Comparison of ENCODE assay signal across 8 mouse cellular contexts in the genomic region with DNA sequence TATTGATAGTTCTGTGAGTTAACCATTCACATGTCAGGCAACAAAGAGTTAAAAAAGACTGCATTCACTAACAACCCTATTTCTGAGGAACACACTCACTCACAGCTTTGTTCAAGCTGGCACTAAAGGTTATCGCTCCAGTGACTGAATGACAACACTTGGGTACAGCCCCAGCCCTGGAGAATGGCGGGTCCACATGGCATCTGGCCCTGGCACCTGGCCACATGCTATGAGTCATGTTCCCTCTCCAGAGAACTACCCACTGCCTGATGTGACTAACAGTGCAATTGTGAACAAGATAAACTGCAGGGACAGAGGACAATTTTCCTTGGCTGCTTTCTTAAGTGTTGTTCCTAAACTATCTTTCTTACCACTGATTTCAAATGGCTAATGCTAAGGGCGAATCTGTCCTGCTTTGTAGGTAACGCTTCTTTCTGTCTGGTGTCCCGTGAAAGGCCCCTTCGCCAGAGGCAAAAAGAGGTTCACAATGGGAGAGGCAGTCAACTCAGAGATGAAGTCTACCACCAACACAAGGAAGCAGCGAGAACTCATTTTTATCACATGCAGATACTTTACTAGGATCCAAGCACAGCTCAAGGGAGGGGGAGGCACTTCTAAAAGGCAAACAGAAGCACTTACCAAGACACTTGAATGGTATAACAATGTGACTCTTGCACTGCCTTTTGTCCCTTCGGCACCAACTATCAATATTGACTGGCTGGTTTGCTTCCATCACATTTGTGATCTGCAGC. TPM values are rescaled to one million over a fixed set of nuclear protein-coding genes. Genes with fewer than 3 reads are reported as not detected.
DNase-seq lines count a peak whose midpoint lies in the region; ATAC-seq and TF ChIP-seq lines count a peak whose summit lies in the region.

No protein-coding gene starts in this region.

- H3K36me3 ChIP-seq in forebrain, embryonic 16.5 days (ENCODE audit: control insufficient read depth, insufficient read depth) = no peaks in the 10 kb centered on the region
- peaks cover 21% of the 10 kb centered on the region for H3K36me3 ChIP-seq in heart, postnatal 0 days (replicated peaks; ENCODE audit: control insufficient read depth, insufficient read depth, low read length)
- H3K36me3 ChIP-seq in stomach, embryonic 15.5 days = 0 out of 2 replicates have a peak, but pooled peaks cover 10% of the 10 kb centered on the region

- H3K27me3 ChIP-seq in forebrain, embryonic 16.5 days (replicated peaks; ENCODE audit: control insufficient read depth, insufficient read depth, low read length) = no peaks in the 10 kb centered on the region
- H3K27me3 ChIP-seq in heart, postnatal 0 days (ENCODE audit: control insufficient read depth, insufficient read depth, low read length) = no peaks in the 10 kb centered on the region
- H3K27me3 ChIP-seq in stomach, embryonic 15.5 days (replicated peaks) = no peaks in the 10 kb centered on the region

- H3K9me3 ChIP-seq in forebrain, embryonic 16.5 days (ENCODE audit: control insufficient read depth, low read length) = no peaks in the 10 kb centered on the region
- no peaks in the 10 kb centered on the region for H3K9me3 ChIP-seq in heart, postnatal 0 days (replicated peaks; ENCODE audit: control insufficient read depth, low read length)
- no peaks in the 10 kb centered on the region for H3K9me3 ChIP-seq in stomach, embryonic 15.5 days

- ATAC-seq in forebrain, embryonic 16.5 days = peak; percentile 94
- ATAC-seq in heart, postnatal 0 days (ENCODE audit: insufficient read depth, low read depth) = peak; percentile 98
- peak; percentile 83 for ATAC-seq in stomach, embryonic 15.5 days (ENCODE audit: insufficient read depth, low FRiP score, low read depth)

- no peak overlapping the region for H3K4me2 ChIP-seq in forebrain, embryonic 16.5 days (ENCODE audit: low read length)
- H3K4me2 ChIP-seq in heart, postnatal 0 days (ENCODE audit: low read depth, low read length) = peak overlapping the region; percentile 11; the same call in 1 of the 2 replicates
- no peak overlapping the region for H3K4me2 ChIP-seq in stomach, embryonic 15.5 days

- DNase-seq in MEL-GATA-1-ER (ENCODE audit: extremely low read depth, low read depth) = peak; percentile 56
- DNase-seq in heart, postnatal 0 days (ENCODE audit: low spot score) = peak; percentile 93
- peak; percentile 87 to 88 for DNase-seq in layer of hippocampus, adult 2 months (ENCODE audit: low spot score in 2 of 2)
- peak; percentile 96 for DNase-seq in lung, postnatal 36 days
- no peak for DNase-seq in thymus, postnatal 4 days

- H3K4me1 ChIP-seq in bone marrow macrophage, adult 2 months (ENCODE audit: control insufficient read depth, insufficient read depth, low read length) = peaks cover 73% of the 10 kb centered on the region
- H3K4me1 ChIP-seq in forebrain, embryonic 16.5 days (replicated peaks; ENCODE audit: control insufficient read depth, insufficient read depth, low read length) = peaks cover 33% of the 10 kb centered on the region
- peaks cover 42% of the 10 kb centered on the region for H3K4me1 ChIP-seq in heart, postnatal 0 days (ENCODE audit: control insufficient read depth, insufficient read depth)
- H3K4me1 ChIP-seq in stomach, embryonic 15.5 days = peaks cover 8% of the 10 kb centered on the region

- H3K9ac ChIP-seq in forebrain, embryonic 16.5 days (replicated peaks; ENCODE audit: low read depth, low read length) = no peak overlapping the region
- H3K9ac ChIP-seq in heart, postnatal 0 days (replicated peaks; ENCODE audit: low read depth, low read length) = 0 out of 2 replicates have a peak overlapping the region, but pooled peaks have one; percentile 1
- no peak overlapping the region for H3K9ac ChIP-seq in stomach, embryonic 15.5 days

- TF ChIP-seq POLR2A in bone marrow macrophage, adult 2 months (IDR thresholded peaks at IDR 0.05; ENCODE audit: borderline replicate concordance, low read depth, low read length) = no peak

- H3K4me3 ChIP-seq in bone marrow macrophage, adult 2 months (ENCODE audit: insufficient read depth, low read length) = no peak overlapping the region
- no peak overlapping the region for H3K4me3 ChIP-seq in forebrain, embryonic 16.5 days (replicated peaks; ENCODE audit: low read length)
- H3K4me3 ChIP-seq in heart, postnatal 0 days (ENCODE audit: low read depth, low read length) = no peak overlapping the region
- no peak overlapping the region for H3K4me3 ChIP-seq in layer of hippocampus, adult 2 months
- H3K4me3 ChIP-seq in stomach, embryonic 15.5 days (replicated peaks) = no peak overlapping the region

- 37% methylated on average over 8 of the region's 8 CpGs for WGBS in forebrain, embryonic 16.5 days
- 22% methylated on average over 8 of the region's 8 CpGs for WGBS in heart, postnatal 0 days
- 68% methylated on average over 8 of the region's 8 CpGs for WGBS in stomach, embryonic 15.5 days

- TF ChIP-seq CTCF in bone marrow macrophage, adult 2 months (IDR thresholded peaks at IDR 0.05; ENCODE audit: low read depth, low read length) = no peak
- TF ChIP-seq CTCF in heart, postnatal 0 days (IDR thresholded peaks at IDR 0.05; ENCODE audit: low read depth) = no peak
- no peak for TF ChIP-seq CTCF in layer of hippocampus, adult 2 months (conservative IDR thresholded peaks at IDR 0.05)

- 0 out of 2 replicates have a peak, but pooled peaks have one; percentile 39 for TF ChIP-seq EP300 in heart, postnatal 0 days (IDR thresholded peaks at IDR 0.05; ENCODE audit: low read depth)

- peak overlapping the region; percentile 95 for H3K27ac ChIP-seq in bone marrow macrophage, adult 2 months (ENCODE audit: insufficient read depth, low read depth, low read length)
- H3K27ac ChIP-seq in forebrain, embryonic 16.5 days (ENCODE audit: low read length) = peak overlapping the region; percentile 24
- peak overlapping the region; percentile 69 for H3K27ac ChIP-seq in heart, postnatal 0 days (ENCODE audit: low read depth)
- H3K27ac ChIP-seq in layer of hippocampus, adult 2 months = peak overlapping the region; percentile 76
- H3K27ac ChIP-seq in stomach, embryonic 15.5 days = peak overlapping the region; percentile 65

RNA-seq across cellular contexts. Expression of a gene that starts 35.1 kb away (rescaled TPM):
- polyA plus RNA-seq in bone marrow macrophage, adult 2 months (2012; ENCODE audit: insufficient read depth, insufficient read length, missing spikeins) = 392 and 427 TPM in 2 replicates
- polyA plus RNA-seq in forebrain, embryonic 16.5 days (2015; fragmentation: Nextera tagmentation; extraction: Ambion mirVana) = 275 and 276 TPM in 2 replicates
- total RNA-seq in heart, postnatal 0 days (2014; rRNA removed; ENCODE audit: low replicate concordance) = 305 and 331 TPM in 2 replicates
- polyA plus RNA-seq in heart, postnatal 0 days (2015; fragmentation: Nextera tagmentation; extraction: Ambion mirVana) = 301 and 312 TPM in 2 replicates
- 100 to 1,000 TPM; 447 to 470 TPM for total RNA-seq in layer of hippocampus, adult 2 months (2021)
- polyA plus RNA-seq in stomach, embryonic 15.5 days (2015; fragmentation: Nextera tagmentation; extraction: Ambion mirVana) = 279 and 284 TPM in 2 replicates

RNA-seq across cellular contexts. Expression of a gene that starts 44.9 kb away (rescaled TPM):
- polyA plus RNA-seq in bone marrow macrophage, adult 2 months (2012; ENCODE audit: insufficient read depth, insufficient read length, missing spikeins) = 0.64 and 1.4 TPM in 2 replicates
- 0.63 and 0.73 TPM in 2 replicates for polyA plus RNA-seq in forebrain, embryonic 16.5 days (2015; fragmentation: Nextera tagmentation; extraction: Ambion mirVana)
- 3.3 TPM in 2 replicates for total RNA-seq in heart, postnatal 0 days (2014; rRNA removed; ENCODE audit: low replicate concordance)
- 0.23 and 0.60 TPM in 2 replicates for polyA plus RNA-seq in heart, postnatal 0 days (2015; fragmentation: Nextera tagmentation; extraction: Ambion mirVana)
- total RNA-seq in layer of hippocampus, adult 2 months (2021) = under 1 TPM; 0.61 to 0.79 TPM
- 61.4 and 71.8 TPM in 2 replicates for polyA plus RNA-seq in stomach, embryonic 15.5 days (2015; fragmentation: Nextera tagmentation; extraction: Ambion mirVana)

Comparison
In these comparisons a context has a peak if more than half of its experiments do, and no peak if none do; other contexts are left out.
1. H3K27ac ChIP-seq: peak in every context shown above with its lines; median percentile 95 in bone marrow macrophage, adult 2 months; 76 in layer of hippocampus, adult 2 months; 69 in heart, postnatal 0 days; 65 in stomach, embryonic 15.5 days; 24 in forebrain, embryonic 16.5 days.
2. RNA of a gene that starts 44.9 kb away (polyA plus RNA-seq): 61.4 to 71.8 TPM in stomach, embryonic 15.5 days; 0.64 to 1.4 TPM in bone marrow macrophage, adult 2 months, 0.63 to 0.73 TPM in forebrain, embryonic 16.5 days and 0.23 to 0.60 TPM in heart, postnatal 0 days; every median in the first group is over 10 times any median in the second.
3. Peak in every context shown above with its lines, with median percentiles within 50 percentile points of each other: ATAC-seq.